Mouse (Mus musculus): ENCODE results near the gene Pcyt1a. TPM values are rescaled to one million over a fixed set of nuclear protein-coding genes. Genes with fewer than 3 reads are reported as not detected.

The Pcyt1a gene
- polyA plus RNA-seq, 1 experiment from 2014 or later = 45.3 TPM

DNA sequence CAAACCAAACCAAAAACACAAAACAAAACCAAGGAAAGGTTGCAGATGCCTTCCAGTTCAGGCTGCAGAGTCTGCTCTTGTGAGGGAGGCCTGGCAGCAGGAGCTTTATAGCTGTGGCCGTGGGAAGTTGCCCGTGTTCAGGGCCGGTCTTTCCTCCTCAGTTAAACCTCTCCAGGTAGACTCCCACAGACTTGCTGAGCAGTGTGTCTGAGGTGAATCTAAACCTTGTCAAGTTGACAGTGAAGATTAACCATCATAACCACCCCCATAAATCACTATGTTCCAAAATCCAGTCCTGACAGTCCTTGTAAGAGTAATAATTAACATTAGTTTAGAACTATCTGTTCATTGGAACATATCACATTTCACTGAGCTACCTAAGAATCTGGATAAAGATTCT lies 3.2 kb upstream of the Pcyt1a start:
- H3K27me3 ChIP-seq (replicated peaks; ENCODE audit: control insufficient read depth, insufficient read depth, low read length) = no peaks in the 10 kb centered on the region
- H3K4me1 ChIP-seq (ENCODE audit: control insufficient read depth, insufficient read depth, low read length) = peaks cover 8% of the 10 kb centered on the region
- H3K27ac ChIP-seq (ENCODE audit: low read depth, low read length) = no peak overlapping the region
- 94% methylated on average over 3 of the region's 3 CpGs for WGBS
- DNase-seq (ENCODE audit: low spot score) (no peak), ATAC-seq (no peak)
- H3K36me3 ChIP-seq (ENCODE audit: control insufficient read depth, insufficient read depth, low read length) = no peaks in the 10 kb centered on the region
- no peak overlapping the region for H3K4me3 ChIP-seq (ENCODE audit: low read depth, low read length)
- no peak overlapping the region for H3K4me2 ChIP-seq (ENCODE audit: low read length)
- no peaks in the 10 kb centered on the region for H3K9me3 ChIP-seq (replicated peaks; ENCODE audit: control insufficient read depth, low read length)
- no peak overlapping the region for H3K9ac ChIP-seq (ENCODE audit: low read length)

DNA sequence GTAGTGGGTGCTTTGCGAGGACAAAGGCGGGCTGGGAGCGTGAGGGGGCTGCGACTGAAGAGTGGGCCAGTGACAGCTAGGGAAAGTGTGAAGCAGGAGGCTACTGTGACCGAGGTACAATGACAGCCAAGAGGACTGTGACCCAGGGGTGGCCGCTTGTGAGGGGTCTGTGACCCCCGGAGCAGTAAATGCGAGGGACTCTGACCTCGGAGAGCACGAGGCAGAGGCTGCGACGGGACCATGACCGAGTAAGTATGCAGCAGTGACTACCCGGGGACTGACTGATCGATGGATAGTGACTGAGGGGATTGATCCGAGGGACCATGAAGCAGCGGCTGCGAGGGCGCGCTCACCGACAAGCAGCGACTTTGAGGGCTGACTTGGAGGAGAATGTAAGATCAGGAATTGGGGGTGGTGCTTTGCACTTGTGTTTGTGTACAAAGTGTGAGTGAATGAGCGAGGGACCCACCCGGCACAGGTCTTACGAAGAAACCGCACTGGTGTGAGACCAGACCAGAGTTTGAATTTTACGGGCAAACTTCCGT lies 398 bp downstream of the Pcyt1a start:
- WGBS = 2% methylated on average over 28 of the region's 28 CpGs
- Histone ChIP-seq H3K4me3 (ENCODE audit: low read depth, low read length) (peak overlapping the region; percentile 74), H3K9ac (ENCODE audit: low read length) (peak overlapping the region; percentile 83), H3K36me3 (ENCODE audit: control insufficient read depth, insufficient read depth, low read length) (no peaks in the 10 kb centered on the region), H3K9me3 (replicated peaks; ENCODE audit: control insufficient read depth, low read length) (no peaks in the 10 kb centered on the region), H3K27me3 (replicated peaks; ENCODE audit: control insufficient read depth, insufficient read depth, low read length) (no peaks in the 10 kb centered on the region), H3K27ac (ENCODE audit: low read depth, low read length) (peak overlapping the region; percentile 87; the same call in 1 of the 2 replicates), H3K4me2 (ENCODE audit: low read length) (peak overlapping the region; percentile 67), H3K4me1 (ENCODE audit: control insufficient read depth, insufficient read depth, low read length) (peaks cover 8% of the 10 kb centered on the region)
- ATAC-seq = peak; percentile 60
- DNase-seq (ENCODE audit: low spot score) = peak; percentile 25

- peak overlapping the region; percentile 74; the same call in 1 of the 2 replicates for H3K4me3 ChIP-seq (ENCODE audit: low read depth, low read length)
- no peak for DNase-seq (ENCODE audit: low spot score)
- no peak overlapping the region for H3K27ac ChIP-seq (ENCODE audit: low read depth, low read length)
- H3K36me3 ChIP-seq (ENCODE audit: control insufficient read depth, insufficient read depth, low read length) = no peaks in the 10 kb centered on the region
- no peak for ATAC-seq
- no peaks in the 10 kb centered on the region for H3K9me3 ChIP-seq (replicated peaks; ENCODE audit: control insufficient read depth, low read length)
- peak overlapping the region; percentile 83; the same call in 1 of the 2 replicates for H3K9ac ChIP-seq (ENCODE audit: low read length)
- H3K4me2 ChIP-seq (ENCODE audit: low read length) = peak overlapping the region; percentile 67
- no peaks in the 10 kb centered on the region for H3K27me3 ChIP-seq (replicated peaks; ENCODE audit: control insufficient read depth, insufficient read depth, low read length)
- 85% methylated on average over 1 of the region's 1 CpGs for WGBS
- peaks cover 8% of the 10 kb centered on the region for H3K4me1 ChIP-seq (ENCODE audit: control insufficient read depth, insufficient read depth, low read length)
These were observed 1.2 kb downstream of the Pcyt1a start for GRCm38 (mm10) chr16:32431926-32432325.

- H3K36me3 ChIP-seq (ENCODE audit: control insufficient read depth, insufficient read depth, low read length) = no peaks in the 10 kb centered on the region
- H3K9me3 ChIP-seq (replicated peaks; ENCODE audit: control insufficient read depth, low read length) = no peaks in the 10 kb centered on the region
- no peak overlapping the region for H3K27ac ChIP-seq (ENCODE audit: low read depth, low read length)
- WGBS = 84% methylated on average over 2 of the region's 2 CpGs
- DNase-seq (ENCODE audit: low spot score) = no peak
- H3K9ac ChIP-seq (ENCODE audit: low read length) = no peak overlapping the region
- peaks cover 8% of the 10 kb centered on the region for H3K4me1 ChIP-seq (ENCODE audit: control insufficient read depth, insufficient read depth, low read length)
- H3K27me3 ChIP-seq (replicated peaks; ENCODE audit: control insufficient read depth, insufficient read depth, low read length) = no peaks in the 10 kb centered on the region
- no peak for ATAC-seq
- no peak overlapping the region for H3K4me2 ChIP-seq (ENCODE audit: low read length)
- H3K4me3 ChIP-seq (ENCODE audit: low read depth, low read length) = no peak overlapping the region
These were observed 2.4 kb downstream of the Pcyt1a start for GRCm38 (mm10) chr16:32433138-32433537.

DNA sequence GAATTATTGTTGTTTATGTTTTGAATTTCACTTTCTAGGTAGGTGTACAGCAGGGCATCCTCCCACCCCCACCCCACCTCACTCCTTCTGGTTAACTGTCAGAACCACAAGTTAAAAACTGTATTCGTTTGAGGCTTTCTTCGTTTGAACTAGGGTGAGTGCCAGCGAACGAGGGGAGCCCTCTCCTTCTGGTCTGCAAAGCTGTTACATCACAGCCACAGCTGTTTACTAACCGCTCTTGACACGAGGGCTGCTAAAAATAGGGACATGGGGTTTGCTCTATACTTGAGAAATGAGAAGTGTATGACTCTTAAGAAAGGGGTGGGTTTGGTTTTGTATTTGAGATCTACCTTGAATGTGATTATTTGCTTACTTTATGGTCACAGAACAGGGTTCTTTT lies 3.3 kb downstream of the Pcyt1a start:
- DNase-seq (ENCODE audit: low spot score) (no peak), ATAC-seq (no peak)
- Histone ChIP-seq H3K27ac (ENCODE audit: low read depth, low read length) (no peak overlapping the region), H3K36me3 (ENCODE audit: control insufficient read depth, insufficient read depth, low read length) (no peaks in the 10 kb centered on the region), H3K27me3 (replicated peaks; ENCODE audit: control insufficient read depth, insufficient read depth, low read length) (no peaks in the 10 kb centered on the region), H3K4me3 (ENCODE audit: low read depth, low read length) (no peak overlapping the region), H3K4me1 (ENCODE audit: control insufficient read depth, insufficient read depth, low read length) (peaks cover 8% of the 10 kb centered on the region), H3K9me3 (replicated peaks; ENCODE audit: control insufficient read depth, low read length) (no peaks in the 10 kb centered on the region), H3K9ac (ENCODE audit: low read length) (no peak overlapping the region), H3K4me2 (ENCODE audit: low read length) (no peak overlapping the region)
- 68% methylated on average over 6 of the region's 6 CpGs for WGBS

DNA sequence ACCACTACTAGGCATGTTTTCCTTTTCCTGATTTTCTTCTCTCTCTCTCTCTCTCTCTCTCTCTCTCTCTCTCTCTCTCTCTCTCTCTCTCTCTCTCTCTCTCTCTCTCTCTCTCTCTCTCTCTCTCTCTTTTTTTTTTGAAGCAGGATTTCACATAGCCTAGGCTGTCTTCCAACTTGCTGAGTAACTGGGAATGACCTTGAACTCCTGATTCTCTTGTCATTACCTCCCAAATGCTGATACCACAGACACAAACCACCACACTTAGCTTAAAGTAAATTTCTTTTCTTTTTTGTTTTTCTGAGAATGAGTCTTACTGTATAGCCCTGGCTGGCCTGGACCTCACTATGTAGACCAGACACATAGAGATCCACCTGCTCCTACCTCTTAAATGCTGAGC lies 4.0 kb downstream of the Pcyt1a start:
- H3K9ac ChIP-seq (ENCODE audit: low read length) = no peak overlapping the region
- ATAC-seq (no peak), DNase-seq (ENCODE audit: low spot score) (no peak)
- H3K4me3 ChIP-seq (ENCODE audit: low read depth, low read length) = no peak overlapping the region
- H3K9me3 ChIP-seq (replicated peaks; ENCODE audit: control insufficient read depth, low read length) = no peaks in the 10 kb centered on the region
- no peaks in the 10 kb centered on the region for H3K27me3 ChIP-seq (replicated peaks; ENCODE audit: control insufficient read depth, insufficient read depth, low read length)
- no peak overlapping the region for H3K4me2 ChIP-seq (ENCODE audit: low read length)
- H3K4me1 ChIP-seq (ENCODE audit: control insufficient read depth, insufficient read depth, low read length) = peaks cover 8% of the 10 kb centered on the region
- H3K27ac ChIP-seq (ENCODE audit: low read depth, low read length) = no peak overlapping the region
- no peaks in the 10 kb centered on the region for H3K36me3 ChIP-seq (ENCODE audit: control insufficient read depth, insufficient read depth, low read length)

DNA sequence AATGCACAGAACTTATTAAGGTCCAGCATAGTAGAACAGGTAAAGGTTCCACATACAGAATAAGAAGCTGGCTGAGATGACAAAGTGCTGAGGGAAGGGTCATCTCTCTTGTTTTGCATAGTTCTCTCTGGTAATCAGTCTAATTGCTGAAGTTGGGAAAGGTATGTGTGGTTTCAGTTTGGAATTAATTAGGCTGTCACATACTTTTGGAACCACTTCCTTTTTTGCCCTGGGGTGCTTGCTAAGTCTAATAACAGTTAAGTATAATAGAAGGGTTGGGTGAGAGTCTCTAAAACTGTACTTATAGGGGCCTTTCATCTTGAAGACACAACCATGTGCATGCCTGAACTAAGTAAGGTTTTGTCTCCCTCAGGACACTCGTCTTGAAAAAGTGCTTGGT lies 5.9 kb downstream of the Pcyt1a start:
- Histone ChIP-seq H3K9me3 (replicated peaks; ENCODE audit: control insufficient read depth, low read length) (no peaks in the 10 kb centered on the region), H3K4me3 (ENCODE audit: low read depth, low read length) (no peak overlapping the region), H3K4me2 (ENCODE audit: low read length) (no peak overlapping the region), H3K4me1 (ENCODE audit: control insufficient read depth, insufficient read depth, low read length) (peaks cover 3% of the 10 kb centered on the region), H3K27ac (ENCODE audit: low read depth, low read length) (no peak overlapping the region), H3K9ac (ENCODE audit: low read length) (no peak overlapping the region), H3K36me3 (ENCODE audit: control insufficient read depth, insufficient read depth, low read length) (no peaks in the 10 kb centered on the region), H3K27me3 (replicated peaks; ENCODE audit: control insufficient read depth, insufficient read depth, low read length) (no peaks in the 10 kb centered on the region)
- WGBS = 68% methylated on average over 1 of the region's 1 CpGs
- DNase-seq (ENCODE audit: low spot score) (no peak), ATAC-seq (no peak)

DNA sequence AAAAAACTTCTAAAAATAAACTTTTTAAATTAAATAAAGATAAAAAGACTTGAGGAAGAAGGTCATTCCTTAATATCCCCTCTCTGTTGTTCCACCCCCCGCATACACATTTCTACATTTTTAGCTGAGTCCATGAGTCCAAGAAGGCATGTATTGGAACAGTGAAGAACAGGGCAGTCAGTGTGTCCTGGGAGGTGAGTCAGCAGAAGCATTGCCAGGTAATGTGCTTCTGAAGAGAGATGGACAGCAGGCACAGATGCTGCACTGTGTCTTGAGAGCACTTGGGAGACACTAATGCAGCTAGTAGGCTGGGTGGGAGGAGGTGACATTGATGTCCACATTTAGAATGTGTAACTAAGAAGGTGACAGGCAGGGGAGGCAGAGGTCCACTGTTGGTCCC lies 6.5 kb downstream of the Pcyt1a start:
- H3K36me3 ChIP-seq (ENCODE audit: control insufficient read depth, insufficient read depth, low read length) = no peaks in the 10 kb centered on the region
- H3K9me3 ChIP-seq (replicated peaks; ENCODE audit: control insufficient read depth, low read length) = no peaks in the 10 kb centered on the region
- no peak for ATAC-seq
- H3K9ac ChIP-seq (ENCODE audit: low read length) = no peak overlapping the region
- H3K4me2 ChIP-seq (ENCODE audit: low read length) = no peak overlapping the region
- no peak overlapping the region for H3K27ac ChIP-seq (ENCODE audit: low read depth, low read length)
- no peaks in the 10 kb centered on the region for H3K4me1 ChIP-seq (ENCODE audit: control insufficient read depth, insufficient read depth, low read length)
- 100% methylated on average over 1 of the region's 1 CpGs for WGBS
- H3K27me3 ChIP-seq (replicated peaks; ENCODE audit: control insufficient read depth, insufficient read depth, low read length) = no peaks in the 10 kb centered on the region
- H3K4me3 ChIP-seq (ENCODE audit: low read depth, low read length) = no peak overlapping the region
- no peak for DNase-seq (ENCODE audit: low spot score)

- no peak for DNase-seq (ENCODE audit: low spot score)
- no peak for ATAC-seq
- Histone ChIP-seq H3K4me1 (ENCODE audit: control insufficient read depth, insufficient read depth, low read length) (no peaks in the 10 kb centered on the region), H3K27ac (ENCODE audit: low read depth, low read length) (no peak overlapping the region), H3K36me3 (ENCODE audit: control insufficient read depth, insufficient read depth, low read length) (no peaks in the 10 kb centered on the region), H3K4me3 (ENCODE audit: low read depth, low read length) (no peak overlapping the region), H3K9ac (ENCODE audit: low read length) (no peak overlapping the region), H3K4me2 (ENCODE audit: low read length) (no peak overlapping the region), H3K27me3 (replicated peaks; ENCODE audit: control insufficient read depth, insufficient read depth, low read length) (no peaks in the 10 kb centered on the region), H3K9me3 (replicated peaks; ENCODE audit: control insufficient read depth, low read length) (no peaks in the 10 kb centered on the region)
- 93% methylated on average over 3 of the region's 3 CpGs for WGBS
These were observed 10.7 kb downstream of the Pcyt1a start for GRCm38 (mm10) chr16:32441432-32441831.
